Mouse (Mus musculus) lung, adult 2 months (tissue): ENCODE results near the gene Idnk. TPM values are rescaled to one million over a fixed set of nuclear protein-coding genes. Genes with fewer than 3 reads are reported as not detected.
A peak's percentile ranks its signal among the peaks of the same experiment; 100 is the strongest.

Experiments
- DNase-seq: peaks from one replicate; pipeline ENCODE4 v3.0.0; 2022
- H3K4me1 ChIP-seq: fragments of 200-500 bp; 2 replicates; pipeline ENCODE4 v1.6.1; 2011; ENCODE audit warnings: low read length; ENCODE audit not compliant: control insufficient read depth, insufficient read depth
- H3K4me3 ChIP-seq: fragments of 200-500 bp; replicated peaks from 2 replicates; pipeline ENCODE3; 2011; ENCODE audit warnings: low read depth, mild to moderate bottlenecking, control low read depth, low read length; ENCODE audit errors: extremely low read depth
- CTCF ChIP-seq: fragments of 200-500 bp; IDR thresholded peaks from 2 replicates; pipeline ENCODE4 v1.5.1; 2011; ENCODE audit warnings: mild to moderate bottlenecking, low read length, control low read depth; ENCODE audit not compliant: insufficient read depth
- POLR2A ChIP-seq: fragments of 200-500 bp; IDR thresholded peaks from 2 replicates; pipeline ENCODE4 v1.6.1; 2011; ENCODE audit warnings: low read depth, mild to moderate bottlenecking, control low read depth, low read length, borderline replicate concordance; ENCODE audit errors: extremely low read depth
- WGBS: fragments of 180-500 bp; shearing (Covaris S2); methylation state at CpG from one replicate; pipeline ENCODE4 v1.1.7; 2018; 5-methylcytosine and 5-hydroxymethylcytosine counted together
- polyA plus RNA-seq: library from polyadenylated mRNA; depleted of rRNA; stranded (reverse); fragments of >200 nt; gene quantifications from 2 replicates; pipeline ENCODE4 v1.2.3, GENCODE M21; 2012; rRNA removed

The Idnk gene
- polyA plus RNA-seq, 1 experiment = 24.5 TPM

DNA sequence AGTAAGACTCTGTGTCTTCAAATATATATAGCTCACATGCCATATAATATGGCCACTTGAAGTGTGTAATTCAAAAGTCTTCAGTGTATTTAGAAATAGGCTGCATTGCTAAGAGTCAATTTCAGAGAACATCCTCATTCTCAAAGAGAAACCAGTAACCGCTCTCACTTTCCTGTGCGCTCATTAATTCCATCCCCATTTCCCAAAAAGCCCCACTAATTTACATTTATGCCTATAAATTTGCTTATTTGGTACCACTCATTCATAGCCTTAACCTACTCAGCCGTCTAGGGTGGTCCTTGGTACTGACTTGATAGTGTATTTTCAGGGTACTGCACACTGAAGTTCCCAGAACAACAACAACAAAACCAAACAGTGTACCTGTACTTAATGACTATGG is 44.5 kb downstream of the Idnk start:
- TF ChIP-seq CTCF = no peak
- TF ChIP-seq POLR2A = no peak
- no peak for DNase-seq
- Histone ChIP-seq H3K4me3 (no peak overlapping the region), H3K4me1 (peaks cover 18% of the 10 kb centered on the region)
- 90% methylated on average over 3 of the region's 3 CpGs for WGBS

DNA sequence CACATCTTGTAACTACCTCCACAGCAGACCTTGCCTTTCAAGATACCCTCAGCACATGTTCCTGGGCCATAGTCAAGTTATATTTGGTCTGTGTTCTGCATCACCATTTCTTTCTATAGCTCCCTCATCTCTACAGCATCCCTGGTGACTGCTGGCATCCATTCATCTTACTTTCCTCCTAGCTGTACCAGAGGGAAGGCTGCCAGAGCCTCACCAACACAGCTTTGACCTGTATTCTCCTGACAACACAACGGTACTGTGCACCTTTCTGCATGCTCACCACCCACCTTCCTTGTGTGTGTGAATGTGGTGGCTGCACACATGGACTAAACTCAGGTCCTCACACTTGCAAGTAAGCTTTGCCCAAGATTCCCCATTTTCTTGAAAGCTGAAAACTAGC is 45.5 kb downstream of the Idnk start:
- TF ChIP-seq CTCF = no peak
- Histone ChIP-seq H3K4me1 (peaks cover 16% of the 10 kb centered on the region), H3K4me3 (no peak overlapping the region)
- DNase-seq = no peak
- 87% methylated on average over 1 of the region's 1 CpGs for WGBS

- Histone ChIP-seq H3K4me1 (peaks cover 16% of the 10 kb centered on the region), H3K4me3 (no peak overlapping the region)
- 92% methylated on average over 3 of the region's 3 CpGs for WGBS
- no peak for DNase-seq
- TF ChIP-seq POLR2A = no peak
- TF ChIP-seq CTCF = no peak
Observed at GRCm38 (mm10) chr13:58204202-58204601, 46.8 kb downstream of the Idnk start.

- no peak overlapping the region for H3K4me3 ChIP-seq
- no peak for DNase-seq
- WGBS = 55% methylated on average over 4 of the region's 4 CpGs
- TF ChIP-seq CTCF = no peak
- TF ChIP-seq POLR2A = no peak
- H3K4me1 ChIP-seq = peaks cover 22% of the 10 kb centered on the region
Observed at GRCm38 (mm10) chr13:58204986-58205385, 47.5 kb downstream of the Idnk start.

DNA sequence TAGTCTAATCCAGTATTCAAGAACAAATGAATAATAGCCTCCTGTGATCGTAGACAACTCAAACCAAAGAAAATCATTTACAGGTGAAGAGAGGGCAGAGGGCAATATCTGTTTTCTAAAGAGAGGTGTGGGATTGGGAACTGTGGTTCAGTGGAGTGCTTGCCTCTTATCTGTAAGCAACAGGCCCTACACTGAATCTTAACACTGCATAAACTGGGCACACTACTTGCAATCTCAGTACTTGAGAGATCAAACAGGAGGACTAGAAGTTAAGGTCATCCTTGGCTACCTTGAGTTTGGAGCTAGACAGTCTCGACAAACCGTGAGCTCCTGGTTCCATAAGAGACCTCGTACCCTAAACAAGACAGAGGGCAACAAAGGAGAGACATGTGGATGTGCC is 48.6 kb downstream of the Idnk start:
- WGBS = 78% methylated on average over 4 of the region's 4 CpGs
- Histone ChIP-seq H3K4me3 (no peak overlapping the region), H3K4me1 (peaks cover 31% of the 10 kb centered on the region)
- TF ChIP-seq POLR2A (no peak), CTCF (no peak)
- no peak for DNase-seq

- no peak for TF ChIP-seq POLR2A
- no peak for TF ChIP-seq CTCF
- H3K4me1 ChIP-seq = peaks cover 30% of the 10 kb centered on the region
- WGBS = 36% methylated on average over 5 of the region's 5 CpGs
- DNase-seq = no peak
- H3K4me3 ChIP-seq = no peak overlapping the region
Observed at GRCm38 (mm10) chr13:58210441-58210840, 53.0 kb downstream of the Idnk start.

DNA sequence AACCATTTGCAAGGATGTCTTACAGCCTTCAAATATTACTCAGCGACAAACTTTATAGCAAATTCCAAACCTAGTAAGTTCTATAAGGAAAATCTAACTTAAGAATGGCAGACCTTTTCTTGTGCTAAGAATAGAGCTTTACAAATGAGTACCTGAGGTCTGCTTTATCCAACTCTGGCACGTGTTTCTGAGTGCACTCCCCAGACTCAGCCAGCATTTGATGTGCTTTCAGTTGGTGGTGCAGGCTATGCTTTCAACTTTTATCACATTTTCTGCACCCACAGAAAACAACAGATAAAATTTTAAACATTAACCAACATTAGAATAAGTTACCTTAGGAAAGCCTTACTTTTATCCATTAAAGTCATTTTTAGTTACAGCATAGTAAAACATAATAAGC is 55.1 kb downstream of the Idnk start:
- DNase-seq = no peak
- Histone ChIP-seq H3K4me3 (no peak overlapping the region), H3K4me1 (peaks cover 27% of the 10 kb centered on the region)
- WGBS = 70% methylated on average over 2 of the region's 2 CpGs
- TF ChIP-seq POLR2A = no peak
- no peak for TF ChIP-seq CTCF

DNA sequence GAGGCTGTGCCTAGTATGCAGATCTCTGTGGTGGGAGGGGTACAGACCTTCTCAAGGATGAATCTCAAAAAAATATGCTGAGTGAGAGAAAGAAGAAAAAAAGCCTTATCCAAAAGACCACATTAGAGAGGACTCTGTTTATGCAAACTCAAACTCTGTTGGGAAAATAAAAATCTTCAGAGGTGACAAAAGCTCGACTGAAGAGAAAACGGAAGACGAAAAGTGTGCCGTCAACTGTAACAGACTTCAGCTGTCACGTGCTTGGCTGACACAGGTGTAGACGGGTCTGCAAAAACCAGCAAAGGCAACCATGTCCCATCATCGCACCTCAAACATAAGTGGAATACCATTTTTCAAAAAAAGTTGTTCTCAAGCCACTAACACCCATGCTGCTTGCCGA is 56.4 kb downstream of the Idnk start:
- no peak for DNase-seq
- Histone ChIP-seq H3K4me1 (peaks cover 27% of the 10 kb centered on the region), H3K4me3 (peak overlapping the region; percentile 4)
- 37% methylated on average over 8 of the region's 8 CpGs for WGBS
- TF ChIP-seq CTCF (no peak), POLR2A (no peak)

Other genes starting within 250 kb of the Idnk start
- 0.06 TPM in 2 replicates for gene Spock1, start 249.3 kb upstream of the Idnk start, polyA plus RNA-seq
- gene Klhl3, start 44.1 kb upstream of the Idnk start, polyA plus RNA-seq = 1.8 TPM in 2 replicates
- gene Hnrnpa0, start 29.1 kb upstream of the Idnk start, polyA plus RNA-seq = 57.5 and 84.1 TPM in 2 replicates
- gene Ubqln1, start 58.0 kb downstream of the Idnk start, polyA plus RNA-seq = 96.6 and 108 TPM in 2 replicates
- 6.0 and 8.6 TPM in 2 replicates for gene Gkap1, start 118.0 kb downstream of the Idnk start, polyA plus RNA-seq
- 0.77 and 0.96 TPM in 2 replicates for gene Kif27, start 201.5 kb downstream of the Idnk start, polyA plus RNA-seq
- 22.1 and 28.9 TPM in 2 replicates for gene 2210016F16Rik, start 227.6 kb downstream of the Idnk start, polyA plus RNA-seq
- 8.7 and 9.7 TPM in 2 replicates for gene Rmi1, start 244.6 kb downstream of the Idnk start, polyA plus RNA-seq
- 192 and 290 TPM in 2 replicates for gene Hnrnpk, start 245.7 kb downstream of the Idnk start, polyA plus RNA-seq